Mouse (Mus musculus) left cerebral cortex, postnatal 25 days (tissue): ENCODE results near the gene Prop1. TPM values are rescaled to one million over a fixed set of nuclear protein-coding genes. Genes with fewer than 3 reads are reported as not detected.

Experiments
- total RNA-seq, 2 experiments: library from RNA; stranded (reverse); gene quantifications; 2 replicates each; pipeline ENCODE4 v1.2.3; 2021

Prop1 gene
- total RNA-seq, 2 experiments from 2014 or later: not detected

Other genes starting within 250 kb of the Prop1 start
- gene Zfp354c, start 126.0 kb downstream of the Prop1 start, total RNA-seq: 10 to 100 TPM; 46.5 to 48.5 TPM
- gene Zfp879, start 112.2 kb downstream of the Prop1 start, total RNA-seq: 1 to 10 TPM; 2.7 to 3.6 TPM
- gene Grm6, start 103.1 kb downstream of the Prop1 start, total RNA-seq: not detected
- 1 to 10 TPM; 5.5 to 6.1 TPM for gene Zfp454, start 66.1 kb downstream of the Prop1 start, total RNA-seq
- 10 to 100 TPM; 21.3 to 23.0 TPM for gene Zfp2, start 37.6 kb downstream of the Prop1 start, total RNA-seq
- gene Zfp354b, start 22.1 kb downstream of the Prop1 start, total RNA-seq: 1 to 10 TPM; 4.6 to 6.1 TPM
- not detected for gene 4933414I15Rik, start 10.0 kb downstream of the Prop1 start, total RNA-seq
- not detected for gene Olfr1378, start 12.8 kb upstream of the Prop1 start, total RNA-seq
- not detected for gene Olfr1377, start 28.2 kb upstream of the Prop1 start, total RNA-seq
- gene Olfr51, start 49.8 kb upstream of the Prop1 start, total RNA-seq: not detected
- gene Olfr54, start 60.5 kb upstream of the Prop1 start, total RNA-seq: not detected
- not detected for gene Olfr1375, start 94.3 kb upstream of the Prop1 start, total RNA-seq
- gene Zfp354a, start 105.5 kb upstream of the Prop1 start, total RNA-seq: 1 to 10 TPM; 6.2 to 8.9 TPM